30 mouse cellular contexts compared by ENCODE assay signal in the genomic region with DNA sequence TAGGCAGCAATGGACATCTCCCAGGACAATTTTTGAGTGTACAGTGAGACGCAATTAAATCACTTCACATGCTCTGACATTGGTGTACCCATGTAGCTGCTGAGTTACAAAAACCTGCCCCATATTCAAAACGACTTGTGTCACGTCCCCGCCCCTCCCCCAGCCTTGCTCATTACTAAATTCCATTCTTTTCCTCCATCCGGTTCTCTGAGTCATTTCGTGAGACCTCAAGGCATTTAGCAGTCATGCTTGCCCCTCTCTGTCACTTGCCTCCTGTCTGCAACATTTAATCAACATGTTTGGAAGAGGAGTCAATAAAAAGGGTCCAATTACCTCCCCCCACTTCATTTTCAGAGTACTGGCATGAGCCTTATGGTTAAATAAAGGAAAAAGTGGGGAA.
A peak's percentile ranks its signal among the peaks of the same experiment; 100 is the strongest.
DNase-seq lines count a peak whose midpoint lies in the region; ATAC-seq and TF ChIP-seq lines count a peak whose summit lies in the region.
"Had no signal": no experiment of that assay in that cellular context is flagged by ENCODE, and none has a peak within 500 bp of the region (broad histone marks: within the 10 kb centered on the region; RNA-seq: fewer than 3 reads in every experiment).

No protein-coding gene starts in this region.

- in situ Hi-C loops in Patski (cut with MboI; ENCODE audit: low pct_unique_long_range_greater_than_20kb): no loop called here

- peak; percentile 53 for DNase-seq in kidney, postnatal 10 days
- DNase-seq in lung, postnatal 10 days: peak; percentile 11
- DNase-seq in lung, adult 2 months: no peak
- DNase-seq in 3T3-L1 (ENCODE audit: low read depth, low spot score) (peak; percentile 77), Patski (ENCODE audit: low read depth, low spot score) (no peak)
- no peak for DNase-seq in thymus, adult 18-20 months
- no peak for DNase-seq in cerebellum, adult 11 months
- DNase-seq: adrenal gland, postnatal 14 days; B cell, adult 2 months; cerebellum, adult 11-12 months; cerebellum, adult 9-11 months; embryo, embryonic 11 days; gastrocnemius, postnatal 14 days; heart, postnatal 36 days; kidney, adult 8-10 months; layer of hippocampus, adult 9-11 months had no signal

- no peak overlapping the region for H3K4me3 ChIP-seq in kidney, embryonic 15.5 days (replicated peaks)
- H3K4me3 ChIP-seq in lung, adult 2 months (replicated peaks; ENCODE audit: extremely low read depth, low read depth, low read length): no peak overlapping the region
- H3K4me3 ChIP-seq: embryonic facial prominence, embryonic 13.5 days; erythroblast, embryonic 14.5 days; forebrain, embryonic 12.5 days; heart, embryonic 10.5 days; hindbrain, embryonic 12.5 days; intestine, embryonic 15.5 days; limb, embryonic 13.5 days; midbrain, embryonic 13.5 days; neural tube, embryonic 13.5 days had no signal

- H3K9me3 ChIP-seq in kidney, embryonic 15.5 days (replicated peaks): no peaks in the 10 kb centered on the region
- H3K9me3 ChIP-seq: embryonic facial prominence, embryonic 13.5 days; forebrain, embryonic 12.5 days; heart, embryonic 10.5 days; hindbrain, embryonic 12.5 days; intestine, embryonic 15.5 days; limb, embryonic 13.5 days; midbrain, embryonic 13.5 days; neural tube, embryonic 13.5 days had no signal

- H3K27me3 ChIP-seq in kidney, embryonic 15.5 days: no peaks in the 10 kb centered on the region
- H3K27me3 ChIP-seq in Patski: no peaks in the 10 kb centered on the region
- H3K27me3 ChIP-seq: CH12.LX; embryonic facial prominence, embryonic 13.5 days; hindbrain, embryonic 12.5 days; intestine, embryonic 15.5 days; limb, embryonic 13.5 days; neural tube, embryonic 13.5 days had no signal

- H3K36me3 ChIP-seq in kidney, embryonic 15.5 days: no peaks in the 10 kb centered on the region
- H3K36me3 ChIP-seq: embryonic facial prominence, embryonic 13.5 days; forebrain, embryonic 12.5 days; heart, embryonic 10.5 days; hindbrain, embryonic 12.5 days; intestine, embryonic 15.5 days; limb, embryonic 13.5 days; midbrain, embryonic 13.5 days; neural tube, embryonic 13.5 days had no signal

- no peak overlapping the region for H3K27ac ChIP-seq in kidney, embryonic 15.5 days
- H3K27ac ChIP-seq: embryonic facial prominence, embryonic 13.5 days; heart, embryonic 10.5 days; hindbrain, embryonic 12.5 days; hindbrain, postnatal 0 days; intestine, embryonic 15.5 days; limb, embryonic 13.5 days; macrophage; midbrain, embryonic 13.5 days; neural tube, embryonic 13.5 days had no signal

- TF ChIP-seq CTCF in lung, adult 2 months (IDR thresholded peaks at IDR 0.05; ENCODE audit: insufficient read depth, low read length): no peak
- TF ChIP-seq CTCF in Patski (IDR thresholded peaks at IDR 0.05): no peak

- CTCF ChIA-PET in Patski (lab: Charles Lee): interaction anchor here (0.6 to 1.5 kb wide), 3 partner anchors 10 to 566 kb away, joined by 3 to 7 read pairs (median 3); no protein-coding TSS in a partner anchor

- peaks cover 21% of the 10 kb centered on the region for H3K4me1 ChIP-seq in kidney, embryonic 15.5 days
- no peaks in the 10 kb centered on the region for H3K4me1 ChIP-seq in lung, adult 2 months (ENCODE audit: control insufficient read depth, insufficient read depth, low read length)
- H3K4me1 ChIP-seq: heart, embryonic 10.5 days; intestine, embryonic 15.5 days had no signal

- no peak overlapping the region for H3K4me2 ChIP-seq in kidney, embryonic 15.5 days
- H3K4me2 ChIP-seq: embryonic facial prominence, embryonic 13.5 days; forebrain, embryonic 12.5 days; hindbrain, embryonic 12.5 days; intestine, embryonic 15.5 days; limb, embryonic 13.5 days; liver, embryonic 11.5 days; midbrain, embryonic 13.5 days; neural tube, embryonic 13.5 days had no signal

- H3K9ac ChIP-seq in kidney, embryonic 15.5 days: no peak overlapping the region
- H3K9ac ChIP-seq: embryonic facial prominence, embryonic 13.5 days; forebrain, embryonic 12.5 days; hindbrain, embryonic 12.5 days; intestine, embryonic 15.5 days; limb, embryonic 13.5 days; midbrain, embryonic 13.5 days; neural tube, embryonic 13.5 days had no signal

- ATAC-seq in kidney, embryonic 15.5 days (replicated peaks; ENCODE audit: low FRiP score): no peak
- peak; percentile 70 for ATAC-seq in Patski
- ATAC-seq: hindbrain, postnatal 0 days; intestine, embryonic 15.5 days; midbrain, embryonic 13.5 days had no signal

- no peak for TF ChIP-seq POLR2A in lung, adult 2 months (IDR thresholded peaks at IDR 0.05; ENCODE audit: borderline replicate concordance, extremely low read depth, low read depth, low read length)

- 61% methylated on average over 6 of the region's 6 CpGs for WGBS in kidney, embryonic 15.5 days
- WGBS in lung, adult 2 months: 48% methylated on average over 6 of the region's 6 CpGs

- POLR2A ChIA-PET in Patski (lab: Charles Lee): interaction anchor here (0.6 kb wide), 1 partner anchor 409 kb away, joined by 4 read pairs; no protein-coding TSS in a partner anchor

Comparison
In these comparisons a context has a peak if more than half of its experiments do, and no peak if none do; other contexts are left out.
1. DNase-seq: peak in kidney, postnatal 10 days (single experiment), lung, postnatal 10 days (single experiment) and 3T3-L1 (single experiment); none in lung, adult 2 months (single experiment), Patski (single experiment), thymus, adult 18-20 months (0 of 2) and cerebellum, adult 11 months (single experiment).